Mouse (Mus musculus): Measurements from ENCODE around the gene Atg13. TPM values are rescaled to one million over a fixed set of nuclear protein-coding genes. Genes with fewer than 3 reads are reported as not detected.

Atg13 gene
- 26.4 TPM for polyA plus RNA-seq (2015; fragmentation: Illumina TruSeq; extraction: RNeasy Lipid Tissue Mini Kit (QIAGEN cat#74804); ENCODE audit: insufficient read depth, low replicate concordance)

DNA sequence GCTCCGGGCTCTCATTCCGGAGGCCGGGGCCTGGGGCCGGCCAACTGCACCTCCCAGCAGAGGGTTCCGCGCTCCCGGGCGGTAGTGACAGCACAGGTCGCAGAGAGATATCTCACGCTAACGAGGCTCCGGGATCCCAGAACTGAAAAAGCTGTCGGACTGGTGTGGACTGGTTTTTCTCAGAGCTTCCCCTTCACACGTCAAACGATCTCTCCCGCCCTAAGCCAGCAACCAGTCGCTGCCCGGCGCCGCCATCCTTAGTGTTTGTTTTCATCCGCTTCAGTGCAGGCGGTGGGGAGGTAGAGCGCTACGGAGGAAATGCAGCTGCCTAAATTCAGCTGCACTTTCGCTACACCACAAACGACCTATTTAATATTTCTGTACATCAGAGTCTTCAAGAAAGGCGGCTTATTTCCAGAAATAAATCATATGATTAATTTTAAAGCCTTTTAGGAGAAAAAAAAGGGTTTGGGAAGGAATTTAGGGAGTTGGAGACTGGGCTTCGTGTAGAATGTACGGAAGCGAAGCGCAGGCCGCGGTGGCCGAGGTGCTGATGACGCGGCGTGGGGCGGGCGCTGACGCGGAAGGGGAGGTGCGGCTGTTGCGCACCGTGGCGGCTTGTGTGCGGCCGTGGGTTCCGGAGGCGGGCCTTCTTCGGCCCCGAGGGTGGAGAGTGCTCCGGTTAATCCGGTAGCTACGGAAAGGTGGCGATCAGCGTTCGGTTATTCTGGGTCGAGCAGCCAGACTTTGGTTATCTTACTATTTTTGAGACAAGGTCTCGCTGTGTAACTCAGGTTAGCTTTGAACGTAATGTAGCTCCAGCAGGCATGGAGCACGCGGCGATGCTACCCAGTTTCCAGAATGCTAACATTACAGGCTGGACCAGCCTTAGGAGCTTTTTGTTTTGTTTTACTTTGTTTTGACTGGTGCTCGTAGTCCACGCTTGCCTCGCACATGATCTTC is at the start of gene Atg13, which contains the start of gene Harbi1:
Gene Atg13 (minus strand): TSS at position 305 of the 963 bp plus-strand sequence.
Gene Harbi1 (plus strand): TSS at position 581 of the 963 bp plus-strand sequence.

DNA sequence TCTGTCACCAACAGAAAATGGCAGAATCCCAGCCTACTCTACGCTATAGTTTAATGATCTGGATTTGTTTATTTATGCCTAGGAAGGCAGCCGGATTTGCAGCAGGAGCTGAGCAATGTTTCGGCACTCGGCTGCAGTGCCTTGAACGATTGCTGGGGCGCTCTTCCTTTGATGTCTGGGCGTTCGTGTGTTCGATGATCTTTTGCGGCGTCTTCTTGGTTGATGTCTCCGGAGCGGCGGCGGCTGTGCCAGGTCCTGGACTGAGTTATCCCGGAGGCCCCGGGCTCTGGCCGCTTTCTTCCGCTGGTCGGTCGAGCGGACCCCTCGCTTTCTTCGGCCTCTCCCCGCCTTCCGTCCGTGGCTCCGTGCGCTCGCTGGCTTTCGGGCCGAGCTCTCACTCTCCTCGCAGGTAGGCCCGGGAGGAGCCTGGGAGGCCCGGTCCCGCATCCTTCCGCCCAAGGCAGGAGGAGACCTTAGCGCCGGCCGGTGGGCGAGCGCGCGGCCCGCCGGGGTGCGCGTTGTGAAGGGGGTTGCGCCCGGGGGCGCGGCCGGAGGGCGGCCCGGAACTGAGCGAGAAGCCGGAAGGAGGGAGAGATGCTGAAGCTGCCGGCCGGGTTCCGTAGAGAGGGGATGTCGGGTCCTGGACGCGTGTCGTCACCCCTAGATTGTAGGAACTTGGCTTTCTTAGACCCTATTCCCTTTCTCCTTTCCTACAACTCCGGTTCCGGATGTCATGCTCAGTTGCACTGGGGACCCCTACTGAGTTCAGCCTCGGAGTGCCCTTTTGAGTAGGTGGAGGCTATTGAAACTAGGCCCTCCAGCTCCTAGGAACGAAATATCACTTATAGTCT is 19.8 kb upstream of the Atg13 start, which contains the start of gene Ambra1:
Gene Ambra1 (plus strand): TSS at position 164 of the 851 bp plus-strand sequence.

GRCm38 (mm10) chr2:91649553-91650359 is 60.6 kb downstream of the Atg13 start, which contains the start of the genes Zfp408 and Arhgap1:
Gene Zfp408 (minus strand): TSS chr2:91649791.
Gene Arhgap1 (plus strand): TSS chr2:91649860.

GRCm38 (mm10) chr2:91636229-91636628 is 74.1 kb downstream of the Atg13 start, which contains the start of gene F2:
Gene F2 (minus strand): TSS chr2:91636414.

Other genes starting within 250 kb of the Atg13 start
- gene Ckap5, start 183.8 kb downstream of the Atg13 start, polyA plus RNA-seq (2015; fragmentation: Illumina TruSeq; extraction: RNeasy Lipid Tissue Mini Kit (QIAGEN cat#74804); ENCODE audit: insufficient read depth, low replicate concordance) = 38.9 TPM
- gene F2, start 74.2 kb downstream of the Atg13 start, polyA plus RNA-seq (2015; fragmentation: Illumina TruSeq; extraction: RNeasy Lipid Tissue Mini Kit (QIAGEN cat#74804); ENCODE audit: insufficient read depth, low replicate concordance) = 0.19 TPM
- 14.3 TPM for gene Zfp408, start 60.8 kb downstream of the Atg13 start, polyA plus RNA-seq (2015; fragmentation: Illumina TruSeq; extraction: RNeasy Lipid Tissue Mini Kit (QIAGEN cat#74804); ENCODE audit: insufficient read depth, low replicate concordance)
- 80.0 TPM for gene Arhgap1, start 60.7 kb downstream of the Atg13 start, polyA plus RNA-seq (2015; fragmentation: Illumina TruSeq; extraction: RNeasy Lipid Tissue Mini Kit (QIAGEN cat#74804); ENCODE audit: insufficient read depth, low replicate concordance)
- 14.8 TPM for gene Harbi1, start 276 bp upstream of the Atg13 start, polyA plus RNA-seq (2015; fragmentation: Illumina TruSeq; extraction: RNeasy Lipid Tissue Mini Kit (QIAGEN cat#74804); ENCODE audit: insufficient read depth, low replicate concordance)
- gene Ambra1, start 19.6 kb upstream of the Atg13 start, polyA plus RNA-seq (2015; fragmentation: Illumina TruSeq; extraction: RNeasy Lipid Tissue Mini Kit (QIAGEN cat#74804); ENCODE audit: insufficient read depth, low replicate concordance) = 22.7 TPM
- gene Chrm4, start 216.7 kb upstream of the Atg13 start, polyA plus RNA-seq (2015; fragmentation: Illumina TruSeq; extraction: RNeasy Lipid Tissue Mini Kit (QIAGEN cat#74804); ENCODE audit: insufficient read depth, low replicate concordance) = not detected
- 3.0 TPM for gene Mdk, start 221.7 kb upstream of the Atg13 start, polyA plus RNA-seq (2015; fragmentation: Illumina TruSeq; extraction: RNeasy Lipid Tissue Mini Kit (QIAGEN cat#74804); ENCODE audit: insufficient read depth, low replicate concordance)
- gene Gm9821, start 235.1 kb upstream of the Atg13 start, polyA plus RNA-seq (2015; fragmentation: Illumina TruSeq; extraction: RNeasy Lipid Tissue Mini Kit (QIAGEN cat#74804); ENCODE audit: insufficient read depth, low replicate concordance) = not detected

All from spleen, adult 10 weeks (tissue).